Mouse (Mus musculus): ENCODE measurements around the gene Atp13a4. TPM values are rescaled to one million over a fixed set of nuclear protein-coding genes. Genes with fewer than 3 reads are reported as not detected.

Gene Atp13a4
- total and polyA plus RNA-seq, 2 experiments from 2014 or later, result 5.1 to 7.2 TPM

DNA sequence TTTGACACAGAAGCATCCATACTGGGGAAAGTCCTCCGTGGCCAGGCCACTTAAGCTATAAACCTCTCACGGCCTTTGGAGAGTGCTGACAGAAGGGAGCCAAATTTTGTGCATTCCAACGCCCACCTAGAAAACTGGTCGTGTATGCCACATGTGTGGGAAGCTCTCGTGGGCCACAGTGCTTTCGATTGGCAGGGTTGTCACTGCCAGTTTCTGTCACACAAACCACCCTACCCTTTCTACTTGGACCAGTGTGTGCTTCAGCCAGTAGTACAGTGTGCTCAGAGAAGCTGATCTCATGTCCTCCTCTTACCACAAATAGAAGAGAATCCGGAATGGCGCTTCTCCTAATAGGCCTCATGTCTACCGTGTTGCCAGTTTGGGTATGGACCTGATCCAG lies 40.5 kb downstream of the Atp13a4 start:
- Histone ChIP-seq H3K9ac (replicated peaks; ENCODE audit: low read length) (no peak overlapping the region), H3K9me3 (ENCODE audit: low read length) (no peaks in the 10 kb centered on the region), H3K36me3 (ENCODE audit: insufficient read depth, low read length) (no peaks in the 10 kb centered on the region), H3K4me3 (ENCODE audit: low read length) (no peak overlapping the region), H3K27me3 (ENCODE audit: insufficient read depth, low read length) (no peaks in the 10 kb centered on the region), H3K4me2 (ENCODE audit: low read depth, low read length) (no peak overlapping the region), H3K27ac (peak overlapping the region; percentile 28; the same call in 1 of the 2 replicates), H3K4me1 (ENCODE audit: insufficient read depth, low read length) (no peaks in the 10 kb centered on the region)
- TF ChIP-seq CTCF (IDR thresholded peaks at IDR 0.05; ENCODE audit: low read depth), result no peak
- 68% methylated on average over 9 of the region's 9 CpGs for WGBS
- DNase-seq (ENCODE audit: low spot score), result peak; percentile 45
- peak; percentile 29; the same call in 1 of the 2 replicates for ATAC-seq

DNA sequence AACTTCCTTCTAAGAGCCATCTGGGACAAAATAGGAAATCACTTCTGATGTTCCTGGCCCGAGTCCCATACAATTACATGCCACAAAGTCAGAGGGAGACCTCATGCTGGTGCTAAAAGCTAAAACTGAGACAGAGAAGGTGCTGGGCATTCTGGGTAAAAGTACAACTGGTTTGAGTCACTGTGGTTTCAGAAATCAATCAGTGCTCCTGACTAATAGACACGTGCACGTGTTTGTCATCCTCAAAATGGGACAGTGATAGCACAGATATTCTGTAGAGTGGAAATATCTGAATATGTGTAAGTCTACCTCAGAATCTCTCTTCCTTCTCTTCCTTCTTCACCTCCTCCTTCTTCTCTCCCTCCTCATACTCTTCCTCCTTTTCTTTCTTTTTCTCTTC lies 53.6 kb downstream of the Atp13a4 start:
- Histone ChIP-seq H3K27ac (no peak overlapping the region), H3K9ac (replicated peaks; ENCODE audit: low read length) (no peak overlapping the region), H3K4me1 (ENCODE audit: insufficient read depth, low read length) (no peaks in the 10 kb centered on the region), H3K4me2 (ENCODE audit: low read depth, low read length) (no peak overlapping the region), H3K9me3 (ENCODE audit: low read length) (no peaks in the 10 kb centered on the region), H3K4me3 (ENCODE audit: low read length) (no peak overlapping the region), H3K36me3 (ENCODE audit: insufficient read depth, low read length) (no peaks in the 10 kb centered on the region), H3K27me3 (ENCODE audit: insufficient read depth, low read length) (no peaks in the 10 kb centered on the region)
- ATAC-seq, result no peak
- TF ChIP-seq CTCF (IDR thresholded peaks at IDR 0.05; ENCODE audit: low read depth), result no peak
- no peak for DNase-seq (ENCODE audit: low spot score)
- 80% methylated on average over 3 of the region's 3 CpGs for WGBS

DNA sequence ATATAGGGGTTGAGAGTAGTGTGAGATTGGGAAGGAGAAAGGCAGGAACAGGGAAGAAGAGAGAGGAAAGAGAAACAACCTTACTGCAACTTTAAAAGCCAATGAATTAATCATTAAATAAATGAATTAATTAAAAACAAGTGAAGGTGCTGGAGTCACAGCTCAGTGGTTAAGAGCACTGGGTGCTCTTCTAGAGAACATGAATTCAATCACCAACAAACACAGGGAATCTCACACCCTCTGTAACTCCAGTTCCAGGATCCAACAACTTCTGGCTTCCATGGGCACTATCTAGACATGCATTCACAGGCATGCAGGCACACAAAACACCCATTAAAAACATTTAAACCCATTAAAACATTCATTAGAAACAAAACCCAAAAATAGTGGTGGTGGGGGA lies 63.2 kb downstream of the Atp13a4 start:
- DNase-seq (ENCODE audit: low spot score) (no peak), ATAC-seq (no peak)
- Histone ChIP-seq H3K4me1 (ENCODE audit: insufficient read depth, low read length) (no peaks in the 10 kb centered on the region), H3K4me2 (ENCODE audit: low read depth, low read length) (no peak overlapping the region), H3K9me3 (ENCODE audit: low read length) (no peaks in the 10 kb centered on the region), H3K27me3 (ENCODE audit: insufficient read depth, low read length) (no peaks in the 10 kb centered on the region), H3K27ac (no peak overlapping the region), H3K4me3 (ENCODE audit: low read length) (no peak overlapping the region), H3K9ac (replicated peaks; ENCODE audit: low read length) (no peak overlapping the region), H3K36me3 (ENCODE audit: insufficient read depth, low read length) (no peaks in the 10 kb centered on the region)
- no peak for TF ChIP-seq CTCF (IDR thresholded peaks at IDR 0.05; ENCODE audit: low read depth)

DNA sequence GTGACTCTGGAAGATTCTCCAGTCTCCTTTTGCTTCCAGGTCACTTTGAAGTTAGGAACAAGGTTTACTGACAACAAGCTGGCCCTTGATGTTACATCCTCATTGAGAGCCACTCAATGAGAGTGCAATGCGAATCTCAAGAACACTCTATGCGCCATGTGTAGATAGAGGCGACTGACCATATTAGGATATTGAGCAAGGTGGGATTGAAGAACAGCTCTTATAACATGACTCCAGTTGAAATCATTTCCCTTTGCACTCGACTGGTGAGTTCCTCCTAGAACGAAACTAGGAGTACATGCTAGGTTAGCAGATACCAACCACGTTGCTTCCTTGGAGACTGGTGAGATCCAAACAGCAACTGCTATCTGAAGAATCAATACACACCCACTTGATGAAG lies 64.3 kb downstream of the Atp13a4 start:
- no peak for TF ChIP-seq CTCF (IDR thresholded peaks at IDR 0.05; ENCODE audit: low read depth)

DNA sequence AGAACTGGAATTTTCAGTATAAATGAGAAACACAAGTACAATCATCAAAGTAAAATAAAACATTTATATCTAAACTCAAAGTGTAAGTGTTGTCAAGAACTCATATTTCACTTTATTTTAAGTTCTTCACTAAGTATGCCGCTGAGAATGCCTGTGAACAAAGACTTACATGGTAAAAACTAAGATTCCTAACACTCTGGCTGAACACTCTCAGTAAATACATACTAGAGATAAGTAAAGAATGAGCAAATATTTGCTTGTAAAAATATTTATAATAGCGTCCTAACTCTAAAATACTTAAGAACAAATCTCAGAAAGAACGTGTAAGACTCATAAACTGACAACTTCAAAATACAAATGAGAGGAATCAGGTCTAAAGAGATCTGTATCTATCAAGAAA lies 80.9 kb downstream of the Atp13a4 start:
- TF ChIP-seq CTCF (IDR thresholded peaks at IDR 0.05; ENCODE audit: low read depth), result no peak
- no peak overlapping the region for H3K4me2 ChIP-seq (ENCODE audit: low read depth, low read length)
- DNase-seq (ENCODE audit: low spot score) (no peak), ATAC-seq (no peak)
- H3K36me3 ChIP-seq (ENCODE audit: insufficient read depth, low read length), result no peaks in the 10 kb centered on the region
- 91% methylated on average over 3 of the region's 3 CpGs for WGBS
- no peaks in the 10 kb centered on the region for H3K9me3 ChIP-seq (ENCODE audit: low read length)
- no peak overlapping the region for H3K4me3 ChIP-seq (ENCODE audit: low read length)
- no peaks in the 10 kb centered on the region for H3K27me3 ChIP-seq (ENCODE audit: insufficient read depth, low read length)
- H3K4me1 ChIP-seq (ENCODE audit: insufficient read depth, low read length), result no peaks in the 10 kb centered on the region
- no peak overlapping the region for H3K9ac ChIP-seq (replicated peaks; ENCODE audit: low read length)
- no peak overlapping the region for H3K27ac ChIP-seq

More for the DNA sequence above, 64.3 kb downstream of the Atp13a4 start:
- H3K36me3 ChIP-seq (ENCODE audit: insufficient read depth, low read length), result no peaks in the 10 kb centered on the region
- 94% methylated on average over 6 of the region's 6 CpGs for WGBS
- H3K4me2 ChIP-seq (ENCODE audit: low read depth, low read length), result no peak overlapping the region
- no peaks in the 10 kb centered on the region for H3K4me1 ChIP-seq (ENCODE audit: insufficient read depth, low read length)
- H3K27ac ChIP-seq, result no peak overlapping the region
- H3K4me3 ChIP-seq (ENCODE audit: low read length), result no peak overlapping the region
- no peak overlapping the region for H3K9ac ChIP-seq (replicated peaks; ENCODE audit: low read length)
- no peak for DNase-seq (ENCODE audit: low spot score)
- H3K9me3 ChIP-seq (ENCODE audit: low read length), result no peaks in the 10 kb centered on the region
- no peak for ATAC-seq
- H3K27me3 ChIP-seq (ENCODE audit: insufficient read depth, low read length), result no peaks in the 10 kb centered on the region

DNA sequence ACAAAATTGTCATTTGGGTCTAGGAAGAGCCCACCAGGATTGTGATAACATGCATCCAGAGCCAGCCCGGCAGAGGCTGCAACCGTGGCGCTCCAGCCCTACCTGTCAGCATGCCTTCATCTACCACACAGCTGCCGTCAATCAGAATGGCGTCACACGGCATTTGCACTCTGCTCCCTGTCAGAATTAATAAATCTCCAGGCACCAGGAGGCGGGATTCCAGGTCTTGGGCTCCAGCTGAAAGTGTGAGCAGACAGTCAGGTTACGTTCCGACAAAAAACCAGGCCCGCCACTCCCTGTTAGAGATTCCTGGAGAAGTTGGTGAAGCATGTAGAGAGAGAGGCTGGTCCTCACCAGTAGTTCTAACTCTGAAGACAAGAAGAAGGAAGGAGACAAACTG lies 85.3 kb downstream of the Atp13a4 start:
- H3K4me1 ChIP-seq (ENCODE audit: insufficient read depth, low read length), result no peaks in the 10 kb centered on the region
- no peak for TF ChIP-seq CTCF (IDR thresholded peaks at IDR 0.05; ENCODE audit: low read depth)
- DNase-seq (ENCODE audit: low spot score), result no peak
- H3K27me3 ChIP-seq (ENCODE audit: insufficient read depth, low read length), result no peaks in the 10 kb centered on the region
- no peaks in the 10 kb centered on the region for H3K9me3 ChIP-seq (ENCODE audit: low read length)
- no peak for ATAC-seq
- 70% methylated on average over 10 of the region's 10 CpGs for WGBS
- H3K4me3 ChIP-seq (ENCODE audit: low read length), result no peak overlapping the region
- H3K27ac ChIP-seq, result no peak overlapping the region
- H3K36me3 ChIP-seq (ENCODE audit: insufficient read depth, low read length), result no peaks in the 10 kb centered on the region
- no peak overlapping the region for H3K9ac ChIP-seq (replicated peaks; ENCODE audit: low read length)
- no peak overlapping the region for H3K4me2 ChIP-seq (ENCODE audit: low read depth, low read length)

DNA sequence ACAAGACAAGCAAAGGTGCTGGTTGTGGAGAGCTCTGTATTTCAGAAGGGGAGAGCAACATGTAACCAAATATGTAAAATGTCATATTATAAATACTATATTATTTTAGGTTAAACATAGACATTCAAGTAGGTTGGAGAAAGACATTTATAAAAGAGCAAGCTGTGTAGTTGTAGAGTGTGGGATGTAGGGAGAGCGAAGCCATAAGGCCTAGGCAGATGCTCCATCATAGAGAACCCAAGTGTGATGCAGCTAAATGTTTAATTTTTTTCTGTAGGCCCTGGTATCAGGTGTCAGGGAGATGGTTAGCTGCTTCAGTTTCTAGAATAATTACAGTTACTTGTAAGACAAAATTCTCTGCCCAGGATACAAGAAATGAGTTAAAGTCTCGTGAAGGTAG lies 87.8 kb downstream of the Atp13a4 start:
- H3K4me1 ChIP-seq (ENCODE audit: insufficient read depth, low read length), result no peaks in the 10 kb centered on the region
- ATAC-seq, result no peak
- no peaks in the 10 kb centered on the region for H3K9me3 ChIP-seq (ENCODE audit: low read length)
- DNase-seq (ENCODE audit: low spot score), result no peak
- H3K4me2 ChIP-seq (ENCODE audit: low read depth, low read length), result no peak overlapping the region
- H3K27me3 ChIP-seq (ENCODE audit: insufficient read depth, low read length), result no peaks in the 10 kb centered on the region
- H3K9ac ChIP-seq (replicated peaks; ENCODE audit: low read length), result no peak overlapping the region
- H3K36me3 ChIP-seq (ENCODE audit: insufficient read depth, low read length), result no peaks in the 10 kb centered on the region
- 88% methylated on average over 2 of the region's 2 CpGs for whole genome bisulfite sequencing
- H3K4me3 ChIP-seq (ENCODE audit: low read length), result no peak overlapping the region
- H3K27ac ChIP-seq, result no peak overlapping the region
- no peak for TF ChIP-seq CTCF (IDR thresholded peaks at IDR 0.05; ENCODE audit: low read depth)

Measured in hindbrain, postnatal 0 days (tissue).